Mouse (Mus musculus): ENCODE data around the gene Nkd1. TPM values are rescaled to one million over a fixed set of nuclear protein-coding genes. Genes with fewer than 3 reads are reported as not detected.

The Nkd1 gene
- 31.2 and 33.7 TPM in 2 replicates for polyA plus RNA-seq (2014; fragmentation: Nextera tagmentation; extraction: Ambion mirVana)

GRCm38 (mm10) chr8:88520985-88521527, at the start of gene Nkd1:
TSS of gene Nkd1 (plus strand) at chr8:88521354.
- H3K9ac ChIP-seq (replicated peaks; ENCODE audit: low read depth, low read length), result peak within 1 kb of the TSS; percentile 64
- no peaks in the 10 kb centered on the region; the same call in 1 of the 2 replicates for H3K27me3 ChIP-seq (ENCODE audit: control insufficient read depth, insufficient read depth, low read length)
- H3K4me2 ChIP-seq (replicated peaks; ENCODE audit: low read depth, low read length), result peak within 1 kb of the TSS; percentile 91
- peaks cover 21% of the 10 kb centered on the region for H3K4me1 ChIP-seq (ENCODE audit: control insufficient read depth, insufficient read depth, low read length)
- no peaks in the 10 kb centered on the region for H3K36me3 ChIP-seq (ENCODE audit: control insufficient read depth, insufficient read depth, low read length)
- H3K27ac ChIP-seq (ENCODE audit: low read length), result peak within 1 kb of the TSS; percentile 69; the same call in 1 of the 2 replicates
- ATAC-seq (ENCODE audit: insufficient number of reproducible peaks, insufficient read depth, low FRiP score, low read depth), result peak; percentile 91
- H3K9me3 ChIP-seq (ENCODE audit: control insufficient read depth, low read depth, low read length), result no peaks in the 10 kb centered on the region
- under 1% methylated on average over 40 of the region's 67 CpGs for WGBS
- peak within 1 kb of the TSS; percentile 68 for H3K4me3 ChIP-seq (ENCODE audit: low read depth, low read length)

- H3K9me3 ChIP-seq (ENCODE audit: control insufficient read depth, low read depth, low read length), result no peaks in the 10 kb centered on the region
- no peak for ATAC-seq (ENCODE audit: insufficient number of reproducible peaks, insufficient read depth, low FRiP score, low read depth)
- H3K36me3 ChIP-seq (ENCODE audit: control insufficient read depth, insufficient read depth, low read length), result no peaks in the 10 kb centered on the region
- peaks cover 5% of the 10 kb centered on the region; the same call in 1 of the 2 replicates for H3K4me1 ChIP-seq (ENCODE audit: control insufficient read depth, insufficient read depth, low read length)
- no peak overlapping the region for H3K9ac ChIP-seq (replicated peaks; ENCODE audit: low read depth, low read length)
- no peak overlapping the region for H3K4me2 ChIP-seq (replicated peaks; ENCODE audit: low read depth, low read length)
- no peak overlapping the region for H3K27ac ChIP-seq (ENCODE audit: low read length)
- WGBS, result 87% methylated on average over 4 of the region's 4 CpGs
- no peak overlapping the region for H3K4me3 ChIP-seq (ENCODE audit: low read depth, low read length)
- H3K27me3 ChIP-seq (ENCODE audit: control insufficient read depth, insufficient read depth, low read length), result no peaks in the 10 kb centered on the region
Observed at GRCm38 (mm10) chr8:88481290-88481689, 39.9 kb upstream of the Nkd1 start.

GRCm38 (mm10) chr8:88488391-88488829, 32.7 kb upstream of the Nkd1 start:
- no peak overlapping the region for H3K27ac ChIP-seq (ENCODE audit: low read length)

DNA sequence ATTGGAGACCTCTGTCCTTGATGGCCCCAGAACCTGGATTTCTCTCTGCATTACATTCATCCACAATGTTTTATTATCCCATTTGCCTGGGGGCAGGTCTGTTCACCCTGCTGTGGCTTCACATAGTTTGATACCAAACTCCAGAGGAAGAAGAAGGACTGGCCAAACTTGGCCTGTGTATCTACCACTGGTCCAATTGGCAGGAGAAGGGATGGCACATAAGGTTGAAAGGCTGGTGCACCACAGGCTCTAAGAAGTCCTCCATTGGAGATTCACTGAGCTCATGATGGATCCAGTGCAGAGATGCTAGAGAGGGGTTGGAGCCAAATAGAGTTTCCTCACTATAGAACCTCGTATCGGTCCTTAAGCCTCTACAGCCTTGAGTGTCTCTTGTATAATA, 27.1 kb upstream of the Nkd1 start:
- H3K27ac ChIP-seq (ENCODE audit: low read length), result no peak overlapping the region
- no peak overlapping the region for H3K4me3 ChIP-seq (ENCODE audit: low read depth, low read length)
- no peaks in the 10 kb centered on the region for H3K4me1 ChIP-seq (ENCODE audit: control insufficient read depth, insufficient read depth, low read length)
- no peaks in the 10 kb centered on the region for H3K9me3 ChIP-seq (ENCODE audit: control insufficient read depth, low read depth, low read length)
- H3K9ac ChIP-seq (replicated peaks; ENCODE audit: low read depth, low read length), result no peak overlapping the region
- H3K4me2 ChIP-seq (replicated peaks; ENCODE audit: low read depth, low read length), result no peak overlapping the region
- no peaks in the 10 kb centered on the region for H3K36me3 ChIP-seq (ENCODE audit: control insufficient read depth, insufficient read depth, low read length)
- WGBS, result 97% methylated on average over 2 of the region's 2 CpGs
- no peak for ATAC-seq (ENCODE audit: insufficient number of reproducible peaks, insufficient read depth, low FRiP score, low read depth)
- no peaks in the 10 kb centered on the region for H3K27me3 ChIP-seq (ENCODE audit: control insufficient read depth, insufficient read depth, low read length)

More at GRCm38 (mm10) chr8:88488391-88488829, 32.7 kb upstream of the Nkd1 start:
- ATAC-seq (ENCODE audit: insufficient number of reproducible peaks, insufficient read depth, low FRiP score, low read depth), result 0 out of 2 replicates have a peak, but pooled peaks have one; percentile 58
- Histone ChIP-seq H3K27me3 (ENCODE audit: control insufficient read depth, insufficient read depth, low read length) (no peaks in the 10 kb centered on the region), H3K4me2 (replicated peaks; ENCODE audit: low read depth, low read length) (no peak overlapping the region), H3K4me1 (ENCODE audit: control insufficient read depth, insufficient read depth, low read length) (peaks cover 7% of the 10 kb centered on the region; the same call in 1 of the 2 replicates), H3K9ac (replicated peaks; ENCODE audit: low read depth, low read length) (no peak overlapping the region), H3K36me3 (ENCODE audit: control insufficient read depth, insufficient read depth, low read length) (no peaks in the 10 kb centered on the region), H3K4me3 (ENCODE audit: low read depth, low read length) (no peak overlapping the region), H3K9me3 (ENCODE audit: control insufficient read depth, low read depth, low read length) (no peaks in the 10 kb centered on the region)
- WGBS, result 16% methylated on average over 5 of the region's 5 CpGs

DNA sequence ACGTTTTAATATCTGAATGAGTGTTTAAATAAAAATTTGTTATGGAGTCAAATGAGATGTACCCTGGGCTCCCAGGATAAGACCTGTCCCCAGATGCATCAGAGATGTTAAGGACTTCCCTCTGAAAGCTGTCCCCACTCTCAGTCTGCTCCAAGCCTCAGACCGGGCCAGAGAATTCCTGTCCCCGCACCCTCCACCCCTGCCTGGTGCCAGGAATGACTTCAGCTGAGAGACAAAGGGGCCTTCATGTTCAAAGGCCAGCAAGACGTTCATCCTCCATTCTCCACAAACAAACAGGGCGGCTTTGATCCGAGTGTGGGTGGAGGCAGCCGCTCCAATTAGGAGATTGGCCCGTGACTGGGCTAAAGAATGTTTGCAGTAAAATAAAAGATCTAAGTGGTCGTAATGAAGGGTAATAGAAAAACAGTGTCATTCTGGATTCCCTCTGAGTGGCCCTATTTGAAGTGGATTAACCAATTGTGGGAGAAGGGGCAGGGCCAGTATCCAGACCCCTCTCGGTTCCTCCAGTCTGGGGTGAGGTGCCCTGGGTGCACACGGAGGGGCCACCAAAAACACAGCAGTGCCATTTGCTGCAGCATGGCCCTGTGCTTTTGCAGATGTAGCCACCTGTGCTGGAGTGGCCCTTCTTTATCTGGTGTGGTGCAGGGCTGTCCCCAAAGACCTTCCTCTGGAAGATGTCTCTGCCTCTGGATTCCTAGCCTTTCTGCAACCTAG, 25.9 kb upstream of the Nkd1 start:
- Histone ChIP-seq H3K4me3 (ENCODE audit: low read depth, low read length) (no peak overlapping the region), H3K9me3 (ENCODE audit: control insufficient read depth, low read depth, low read length) (no peaks in the 10 kb centered on the region), H3K27ac (ENCODE audit: low read length) (no peak overlapping the region), H3K36me3 (ENCODE audit: control insufficient read depth, insufficient read depth, low read length) (no peaks in the 10 kb centered on the region), H3K27me3 (ENCODE audit: control insufficient read depth, insufficient read depth, low read length) (no peaks in the 10 kb centered on the region), H3K4me1 (ENCODE audit: control insufficient read depth, insufficient read depth, low read length) (no peaks in the 10 kb centered on the region), H3K4me2 (replicated peaks; ENCODE audit: low read depth, low read length) (no peak overlapping the region), H3K9ac (replicated peaks; ENCODE audit: low read depth, low read length) (no peak overlapping the region)
- WGBS, result 17% methylated on average over 11 of the region's 11 CpGs
- no peak for ATAC-seq (ENCODE audit: insufficient number of reproducible peaks, insufficient read depth, low FRiP score, low read depth)

- Histone ChIP-seq H3K4me2 (replicated peaks; ENCODE audit: low read depth, low read length) (no peak overlapping the region), H3K27me3 (ENCODE audit: control insufficient read depth, insufficient read depth, low read length) (no peaks in the 10 kb centered on the region), H3K4me3 (ENCODE audit: low read depth, low read length) (no peak overlapping the region), H3K9me3 (ENCODE audit: control insufficient read depth, low read depth, low read length) (no peaks in the 10 kb centered on the region), H3K36me3 (ENCODE audit: control insufficient read depth, insufficient read depth, low read length) (no peaks in the 10 kb centered on the region), H3K4me1 (ENCODE audit: control insufficient read depth, insufficient read depth, low read length) (no peaks in the 10 kb centered on the region), H3K9ac (replicated peaks; ENCODE audit: low read depth, low read length) (no peak overlapping the region), H3K27ac (ENCODE audit: low read length) (no peak overlapping the region)
- no peak for ATAC-seq (ENCODE audit: insufficient number of reproducible peaks, insufficient read depth, low FRiP score, low read depth)
- WGBS, result 87% methylated on average over 3 of the region's 3 CpGs
Observed at GRCm38 (mm10) chr8:88502143-88502542, 19.0 kb upstream of the Nkd1 start.

- Histone ChIP-seq H3K27ac (ENCODE audit: low read length) (no peak overlapping the region), H3K27me3 (ENCODE audit: control insufficient read depth, insufficient read depth, low read length) (no peaks in the 10 kb centered on the region; the same call in 1 of the 2 replicates), H3K4me2 (replicated peaks; ENCODE audit: low read depth, low read length) (no peak overlapping the region), H3K4me1 (ENCODE audit: control insufficient read depth, insufficient read depth, low read length) (no peaks in the 10 kb centered on the region), H3K4me3 (ENCODE audit: low read depth, low read length) (no peak overlapping the region), H3K36me3 (ENCODE audit: control insufficient read depth, insufficient read depth, low read length) (no peaks in the 10 kb centered on the region), H3K9ac (replicated peaks; ENCODE audit: low read depth, low read length) (no peak overlapping the region), H3K9me3 (ENCODE audit: control insufficient read depth, low read depth, low read length) (no peaks in the 10 kb centered on the region)
- no peak for ATAC-seq (ENCODE audit: insufficient number of reproducible peaks, insufficient read depth, low FRiP score, low read depth)
- 67% methylated on average over 5 of the region's 5 CpGs for WGBS
Observed at GRCm38 (mm10) chr8:88506981-88507380, 14.2 kb upstream of the Nkd1 start.

DNA sequence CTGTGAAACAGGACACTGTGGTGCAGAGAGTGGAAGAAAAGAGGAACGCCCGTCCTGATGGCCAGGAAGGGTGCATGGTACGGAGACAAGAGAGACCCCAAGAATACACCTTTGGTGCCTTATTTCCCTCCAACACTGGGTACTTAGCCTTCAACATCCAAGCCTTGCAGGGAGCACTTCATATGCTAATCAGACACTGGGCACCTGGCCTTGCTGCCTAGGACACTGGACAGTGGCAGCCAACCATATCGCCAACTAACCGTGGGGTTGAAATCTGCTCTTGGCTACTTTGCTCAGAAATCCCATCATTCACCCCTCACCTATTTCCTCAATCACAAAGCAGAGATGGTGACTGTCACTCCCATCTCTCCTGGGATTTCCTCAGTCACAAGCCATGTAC, 10.1 kb upstream of the Nkd1 start:
- Histone ChIP-seq H3K27ac (ENCODE audit: low read length) (no peak overlapping the region), H3K4me2 (replicated peaks; ENCODE audit: low read depth, low read length) (no peak overlapping the region), H3K27me3 (ENCODE audit: control insufficient read depth, insufficient read depth, low read length) (peaks cover 5% of the 10 kb centered on the region; the same call in 1 of the 2 replicates), H3K4me3 (ENCODE audit: low read depth, low read length) (no peak overlapping the region), H3K9ac (replicated peaks; ENCODE audit: low read depth, low read length) (no peak overlapping the region), H3K36me3 (ENCODE audit: control insufficient read depth, insufficient read depth, low read length) (no peaks in the 10 kb centered on the region), H3K4me1 (ENCODE audit: control insufficient read depth, insufficient read depth, low read length) (no peaks in the 10 kb centered on the region), H3K9me3 (ENCODE audit: control insufficient read depth, low read depth, low read length) (no peaks in the 10 kb centered on the region)
- ATAC-seq (ENCODE audit: insufficient number of reproducible peaks, insufficient read depth, low FRiP score, low read depth), result no peak
- 93% methylated on average over 5 of the region's 5 CpGs for WGBS

Measured in stomach, embryonic 14.5 days (tissue).